Mouse (Mus musculus) G1E (cell line): ENCODE data around the gene Map4k2.
A peak's percentile ranks its signal among the peaks of the same experiment; 100 is the strongest.

ENCODE experiments used
- CTCF ChIP-seq: IDR thresholded peaks from 2 replicates; pipeline ENCODE4 v1.5.1; 2012; ENCODE audit warnings: low read depth, low read length, inconsistent platforms, mixed read lengths
- GATA1 ChIP-seq: IDR thresholded peaks from 2 replicates; pipeline ENCODE4 v1.6.1; 2012; ENCODE audit warnings: borderline replicate concordance, low read length, inconsistent platforms, mixed read lengths
- GATA2 ChIP-seq: IDR thresholded peaks from 2 replicates; pipeline ENCODE4 v1.6.1; 2012; ENCODE audit warnings: low read depth, low read length, inconsistent platforms, borderline replicate concordance
- TAL1 ChIP-seq: conservative IDR thresholded peaks from 2 replicates; pipeline ENCODE4 v1.6.1; 2012; ENCODE audit warnings: low read depth, low read length, inconsistent platforms, mixed read lengths

- peak; percentile 60; the same call in 1 of the 2 replicates for TF ChIP-seq CTCF
- no peak for TF ChIP-seq TAL1
- no peak for TF ChIP-seq GATA2
- TF ChIP-seq GATA1 = no peak
Measured at GRCm38 (mm10) chr19:6331719-6332516, 9.0 kb upstream of the Map4k2 start.
